Mouse (Mus musculus) small intestine, adult 2 months (tissue): ENCODE measurements at regions not wholly inside any gene's neighbourhood (a gene's known extent, or its start where the extent isn't known, plus 50 kb on each side); places are given as distances from the start of the nearest gene placed in this dataset.

Source experiments
- H3K27ac ChIP-seq: fragments of 200-500 bp; 2 replicates; pipeline ENCODE4 v1.5.1; 2012; ENCODE audit warnings: low read depth, low read length, control low read depth, inconsistent platforms; ENCODE audit not compliant: insufficient read depth
- H3K27me3 ChIP-seq: fragments of 200-500 bp; 2 replicates; pipeline ENCODE4 v1.6.1; 2012; ENCODE audit warnings: mild to moderate bottlenecking, moderate library complexity, low read length, inconsistent platforms; ENCODE audit not compliant: control insufficient read depth, insufficient read depth
- H3K36me3 ChIP-seq: fragments of 200-500 bp; 2 replicates; pipeline ENCODE4 v1.6.1; 2012; ENCODE audit warnings: mild to moderate bottlenecking, low read length, control low read depth, inconsistent platforms; ENCODE audit not compliant: control insufficient read depth, insufficient read depth
- H3K4me1 ChIP-seq: fragments of 200-500 bp; 2 replicates; pipeline ENCODE4 v1.6.1; 2012; ENCODE audit warnings: low read length, inconsistent platforms, mixed read lengths; ENCODE audit not compliant: control insufficient read depth, insufficient read depth, insufficient read length
- H3K4me3 ChIP-seq: fragments of 200-500 bp; 2 replicates; pipeline ENCODE4 v1.5.1; 2012; ENCODE audit warnings: low read depth, mild to moderate bottlenecking, control low read depth, inconsistent platforms, low read length, moderate library complexity
- CTCF ChIP-seq: fragments of 200-500 bp; IDR thresholded peaks from 2 replicates; pipeline ENCODE4 v1.5.1; 2012; ENCODE audit warnings: low read depth, mild to moderate bottlenecking, control low read depth, inconsistent platforms, low read length, moderate library complexity, mixed read lengths; ENCODE audit not compliant: insufficient replicate concordance, insufficient read length; ENCODE audit errors: extremely low read depth
- POLR2A ChIP-seq: fragments of 200-500 bp; IDR thresholded peaks from 2 replicates; pipeline ENCODE4 v1.6.1; 2012; ENCODE audit warnings: low read depth, mild to moderate bottlenecking, control low read depth, inconsistent platforms, low read length, moderate library complexity
- WGBS: fragments of 180-500 bp; shearing (Covaris S2); methylation state at CpG from one replicate; pipeline ENCODE4 v1.1.7; 2018; 5-methylcytosine and 5-hydroxymethylcytosine counted together

GRCm38 (mm10) chr4:106185745-106186501 is 130.1 kb upstream of the Usp24 start:
- Histone ChIP-seq H3K4me3 (no peak overlapping the region), H3K36me3 (no peaks in the 10 kb centered on the region), H3K4me1 (no peaks in the 10 kb centered on the region), H3K27ac (no peak overlapping the region), H3K27me3 (no peaks in the 10 kb centered on the region)
- WGBS, result 77% methylated on average over 13 of the region's 13 CpGs
- no peak for TF ChIP-seq CTCF
- TF ChIP-seq POLR2A, result no peak

DNA sequence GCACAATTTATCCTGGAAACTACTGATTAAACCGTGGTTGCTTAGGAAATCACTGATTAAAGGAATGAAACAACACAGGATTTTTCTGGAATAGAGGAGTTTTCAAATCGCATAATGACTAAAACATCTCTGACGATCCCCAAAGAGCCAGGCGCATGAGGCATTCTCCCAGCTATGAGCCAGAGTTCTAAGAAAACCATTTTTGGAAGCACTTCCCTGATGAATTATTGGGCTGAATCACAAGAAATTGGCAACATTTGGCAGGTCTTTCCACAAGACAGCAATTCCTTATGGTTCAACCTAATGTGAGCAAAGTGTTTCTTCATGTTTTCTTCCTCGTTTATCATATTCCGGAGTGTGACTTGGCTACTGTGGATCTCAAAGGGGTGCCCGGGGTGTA is 129.3 kb upstream of the Usp24 start:
- no peaks in the 10 kb centered on the region for H3K27me3 ChIP-seq
- no peaks in the 10 kb centered on the region for H3K4me1 ChIP-seq
- 87% methylated on average over 7 of the region's 7 CpGs for WGBS
- H3K27ac ChIP-seq, result no peak overlapping the region; the same call in 1 of the 2 replicates
- no peak for TF ChIP-seq CTCF
- TF ChIP-seq POLR2A, result no peak
- no peaks in the 10 kb centered on the region for H3K36me3 ChIP-seq
- H3K4me3 ChIP-seq, result no peak overlapping the region

- Histone ChIP-seq H3K36me3 (no peaks in the 10 kb centered on the region), H3K4me3 (no peak overlapping the region), H3K4me1 (no peaks in the 10 kb centered on the region), H3K27me3 (no peaks in the 10 kb centered on the region), H3K27ac (no peak overlapping the region)
- no peak for TF ChIP-seq CTCF
- no peak for TF ChIP-seq POLR2A
- WGBS, result 74% methylated on average over 4 of the region's 4 CpGs
Measured at GRCm38 (mm10) chr4:106190248-106190647, 125.8 kb upstream of the Usp24 start.

DNA sequence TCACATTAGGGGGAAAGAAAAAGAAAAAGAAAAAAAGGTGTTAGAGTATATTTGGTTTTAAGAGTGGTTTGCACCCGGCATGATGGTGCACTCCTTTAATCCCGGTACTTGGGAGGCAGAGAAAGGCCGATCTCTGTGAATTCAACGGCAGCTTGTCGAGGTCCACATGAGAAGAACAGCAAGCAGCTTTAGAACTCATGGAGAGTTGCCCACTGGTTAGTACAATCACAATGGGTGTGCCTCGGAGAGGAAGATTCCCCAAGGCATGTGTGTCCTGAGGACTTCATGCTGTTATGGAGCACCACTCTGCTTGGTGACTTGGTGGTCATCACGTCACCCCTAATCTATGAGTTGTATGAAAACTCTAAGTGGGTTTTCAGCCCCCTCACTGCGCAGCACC is 124.7 kb upstream of the Usp24 start:
- 88% methylated on average over 8 of the region's 8 CpGs for WGBS
- Histone ChIP-seq H3K4me1 (no peaks in the 10 kb centered on the region), H3K4me3 (no peak overlapping the region), H3K36me3 (no peaks in the 10 kb centered on the region), H3K27me3 (no peaks in the 10 kb centered on the region), H3K27ac (no peak overlapping the region)
- TF ChIP-seq POLR2A (no peak), CTCF (no peak)

DNA sequence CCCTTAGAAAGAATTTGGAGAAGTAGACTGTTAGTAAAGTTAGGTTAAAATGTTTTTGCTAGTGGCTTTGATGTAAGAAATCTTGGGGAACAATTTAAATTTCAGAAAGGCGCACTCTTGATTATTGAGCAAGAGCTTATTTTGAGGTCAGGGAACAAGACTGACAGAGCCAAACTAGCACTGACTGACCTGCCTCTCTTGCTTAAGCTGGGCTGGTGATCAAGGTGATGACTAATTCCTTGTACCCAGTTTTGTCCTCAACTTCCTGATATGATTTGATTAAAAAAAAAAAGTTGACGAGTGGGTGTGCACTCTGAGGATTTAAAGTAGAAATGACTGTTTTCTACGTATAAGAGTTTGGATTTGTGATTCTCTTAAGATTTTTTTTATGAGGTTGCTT is 124.2 kb upstream of the Usp24 start:
- Histone ChIP-seq H3K36me3 (no peaks in the 10 kb centered on the region), H3K4me1 (no peaks in the 10 kb centered on the region), H3K27me3 (no peaks in the 10 kb centered on the region), H3K27ac (no peak overlapping the region), H3K4me3 (no peak overlapping the region)
- TF ChIP-seq POLR2A (no peak), CTCF (no peak)
- 30% methylated on average over 3 of the region's 3 CpGs for WGBS

- Histone ChIP-seq H3K27ac (no peak overlapping the region), H3K27me3 (no peaks in the 10 kb centered on the region), H3K4me3 (no peak overlapping the region), H3K36me3 (no peaks in the 10 kb centered on the region), H3K4me1 (no peaks in the 10 kb centered on the region)
- no peak for TF ChIP-seq POLR2A
- no peak for TF ChIP-seq CTCF
- WGBS, result 71% methylated on average over 3 of the region's 3 CpGs
Measured at GRCm38 (mm10) chr4:106193204-106193945, 122.6 kb upstream of the Usp24 start.

DNA sequence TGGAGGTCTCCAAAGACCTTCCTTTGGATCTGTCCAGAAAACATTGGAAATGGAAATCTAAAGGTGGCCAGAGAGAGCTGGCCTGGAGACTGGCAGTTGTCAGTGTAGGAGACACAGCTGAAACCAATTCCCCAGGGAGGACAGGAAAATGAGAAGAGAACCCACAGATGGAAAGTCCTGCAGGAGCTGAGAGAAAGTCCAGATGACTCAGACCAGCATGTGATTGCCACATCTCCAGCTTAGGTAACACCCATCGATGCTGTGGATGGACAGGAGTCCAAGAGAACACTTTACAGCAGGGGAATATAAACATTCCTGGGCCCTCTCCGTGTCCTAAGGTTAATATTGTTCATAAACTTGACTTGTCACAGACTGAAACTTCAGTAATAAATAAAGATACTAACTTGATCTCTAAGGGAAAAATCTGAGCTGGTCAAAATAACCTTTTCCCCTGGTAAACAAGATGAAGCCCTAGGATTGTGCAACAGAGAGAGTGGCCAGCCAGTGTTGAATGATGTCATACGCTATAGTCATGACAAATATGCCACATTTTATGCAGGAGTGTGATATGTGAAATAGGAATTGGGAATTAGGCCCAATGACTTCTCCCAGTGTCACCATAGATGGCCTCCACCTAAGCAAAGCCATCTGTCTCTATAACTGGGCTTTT is 120.4 kb upstream of the Usp24 start:
- Histone ChIP-seq H3K4me1 (peaks cover 2% of the 10 kb centered on the region; the same call in 1 of the 2 replicates), H3K36me3 (no peaks in the 10 kb centered on the region), H3K27ac (no peak overlapping the region), H3K27me3 (no peaks in the 10 kb centered on the region), H3K4me3 (no peak overlapping the region)
- 47% methylated on average over 3 of the region's 3 CpGs for WGBS
- TF ChIP-seq POLR2A (no peak), CTCF (no peak)
